Mouse (Mus musculus): ENCODE results near the gene Pon2. TPM values are rescaled to one million over a fixed set of nuclear protein-coding genes. Genes with fewer than 3 reads are reported as not detected.

Pon2 gene
- polyA plus RNA-seq, 1 experiment from 2014 or later, result 30.6 TPM

Other genes with a start within 250 kb of the Pon2 start
- gene Pon1, start 104.5 kb downstream of the Pon2 start, polyA plus RNA-seq (2015; fragmentation: Nextera tagmentation; extraction: Ambion mirVana), result 0.38 TPM in 1 of 2 replicates, not detected in the other
- gene Pon3, start 42.2 kb downstream of the Pon2 start, polyA plus RNA-seq (2015; fragmentation: Nextera tagmentation; extraction: Ambion mirVana), result 4.8 and 5.2 TPM in 2 replicates
- gene Asb4, start 84.9 kb upstream of the Pon2 start, polyA plus RNA-seq (2015; fragmentation: Nextera tagmentation; extraction: Ambion mirVana), result 17.6 and 18.6 TPM in 2 replicates
- 0.78 and 0.95 TPM in 2 replicates for gene Pdk4, start 197.9 kb upstream of the Pon2 start, polyA plus RNA-seq (2015; fragmentation: Nextera tagmentation; extraction: Ambion mirVana)